Mouse (Mus musculus) large intestine, adult 2 months (tissue): ENCODE measurements around the gene Grb14. TPM values are rescaled to one million over a fixed set of nuclear protein-coding genes. Genes with fewer than 3 reads are reported as not detected.

Experiments
- DNase-seq: peaks from one replicate; pipeline ENCODE4 v3.0.0-alpha.2; 2012; ENCODE audit warnings: low read depth, low spot score
- WGBS: fragments of 180-500 bp; shearing (Covaris S2); methylation state at CpG from one replicate; pipeline ENCODE4 v1.1.7; 2018; 5-methylcytosine and 5-hydroxymethylcytosine counted together
- polyA plus RNA-seq: library from polyadenylated mRNA; depleted of rRNA; stranded (reverse); fragments of >200 nt; gene quantifications from 2 replicates; pipeline ENCODE4 v1.2.3, GENCODE M21; 2012; rRNA removed

Grb14 gene
- polyA plus RNA-seq, 1 experiment = 3.3 TPM

GRCm38 (mm10) chr2:64893233-64893632 lies 131.6 kb downstream of the Grb14 start:
- DNase-seq = no peak
- WGBS = 59% methylated on average over 7 of the region's 7 CpGs

GRCm38 (mm10) chr2:64887098-64887757 lies 137.6 kb downstream of the Grb14 start:
- 37% methylated on average over 6 of the region's 6 CpGs for WGBS
- DNase-seq = no peak

GRCm38 (mm10) chr2:64885696-64886095 lies 139.1 kb downstream of the Grb14 start:
- WGBS = 19% methylated on average over 5 of the region's 5 CpGs
- DNase-seq = no peak

- DNase-seq = no peak
- WGBS = 10% methylated on average over 2 of the region's 2 CpGs
These were observed 146.5 kb downstream of the Grb14 start for GRCm38 (mm10) chr2:64878275-64878674.

Other genes starting within 250 kb of the Grb14 start
- 5.7 and 6.9 TPM in 2 replicates for gene Cobll1, start 214.4 kb upstream of the Grb14 start, polyA plus RNA-seq